8 mouse cellular contexts compared by ENCODE assay signal in genomic region chr1:43445170-43446088, GRCm38 (mm10). TPM values are rescaled to one million over a fixed set of nuclear protein-coding genes. Genes with fewer than 3 reads are reported as not detected.
DNase-seq lines count a peak whose midpoint lies in the region; ATAC-seq lines count a peak whose summit lies in the region.

No protein-coding gene starts in this region.

- peak; percentile 61 for DNase-seq in adipocyte (ENCODE audit: low spot score)
- DNase-seq in gastrocnemius, postnatal 14 days = peak; percentile 82
- peak; percentile 83 for DNase-seq in induced T-regulatory cell, adult 2 months (ENCODE audit: low read depth)
- DNase-seq in left cerebral cortex, postnatal 36 days (ENCODE audit: low spot score in 2 of 2) = peak; percentile 78 to 85
- peak; percentile 86 for DNase-seq in mesoderm, embryonic 11.5 days (ENCODE audit: low read depth, low spot score)
- DNase-seq in right cerebral cortex, postnatal 4 days = peak; percentile 78

- intact Hi-C loops in gastrocnemius, postnatal 14 days (cut with DNase I; ENCODE audit: low total_unique reads) = loop anchor here (10.0 kb wide), 2 partner anchors 81 to 189 kb away; no protein-coding TSS in a partner anchor
- intact Hi-C loops in left cerebral cortex, postnatal 36 days (cut with DNase I) = loop anchor here (1.0 to 10.0 kb wide), 4 partner anchors 24 to 289 kb away; partner anchors contain the start of gene 1500015O10Rik

- peak; percentile 63 for ATAC-seq in common myeloid progenitor, adult 5-6 weeks (replicated peaks; ENCODE audit: low read depth, poor library complexity, severe bottlenecking)
- no peak for ATAC-seq in monocyte, adult 5-6 weeks (replicated peaks; ENCODE audit: insufficient number of reproducible peaks, low FRiP score, low TSS enrichment, poor library complexity, severe bottlenecking)

RNA-seq across cellular contexts. Expression of gene Nck2, which starts 1.1 kb away (rescaled TPM):
- total RNA-seq in common myeloid progenitor, adult 5-6 weeks (2017) = 16.6 and 25.2 TPM in 2 replicates
- total RNA-seq in gastrocnemius, postnatal 14 days (2021) = 10 to 100 TPM; 18.6 to 24.1 TPM
- 10 to 100 TPM; 38.7 to 38.8 TPM for total RNA-seq in left cerebral cortex, postnatal 36 days (2021)
- total RNA-seq in monocyte, adult 5-6 weeks (2017) = 19.9 to 46.8 TPM (median 23.3 TPM) in 3 replicates
